Mouse (Mus musculus) heart, postnatal 36 days (tissue): ENCODE measurements at regions not wholly inside any gene's neighbourhood (a gene's known extent, or its start where the extent isn't known, plus 50 kb on each side); places are given as distances from the start of the nearest gene placed in this dataset.
"Not testable (repeated sequence)": the region's sequence is repeated elsewhere in the genome, so short reads cannot be mapped to it uniquely, and the experiment has no call there.

ENCODE experiments used
- DNase-seq, 2 experiments: peaks; one replicate each; pipeline ENCODE4 v3.0.0; 2021 to 2022
- intact Hi-C: fragments of 180-260 bp; cut with DNase I; formaldehyde crosslinking; loops from one replicate; pipeline ENCODE4 v1.15.1; 2025

DNA sequence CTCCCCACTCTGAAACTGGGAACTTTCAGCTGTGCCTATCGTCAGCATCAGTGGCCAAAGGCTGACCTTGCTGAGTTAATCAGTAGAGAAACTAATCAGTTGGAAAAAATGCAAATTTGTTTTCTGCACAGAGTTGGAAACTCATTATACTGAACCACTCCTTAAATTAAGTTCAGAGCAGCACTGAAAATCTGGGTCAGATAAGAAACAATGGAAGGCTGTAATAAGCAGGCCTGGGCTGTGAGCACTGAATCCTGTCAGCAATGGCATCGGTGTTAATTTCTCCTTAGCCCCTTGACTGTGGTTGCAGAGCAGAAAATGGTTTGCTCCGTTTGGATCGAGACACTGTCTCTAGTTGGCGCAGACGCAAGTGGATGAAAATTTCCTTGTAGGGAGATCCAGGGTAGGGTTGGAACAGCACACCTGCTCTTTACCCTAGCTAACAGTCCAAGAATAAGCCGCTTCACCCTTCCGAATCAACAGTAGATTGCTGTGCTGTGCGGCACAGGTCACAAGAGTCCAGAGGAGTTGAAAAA is 289.4 kb downstream of the Tox3 start:
- intact Hi-C loops, result no loop called here

DNA sequence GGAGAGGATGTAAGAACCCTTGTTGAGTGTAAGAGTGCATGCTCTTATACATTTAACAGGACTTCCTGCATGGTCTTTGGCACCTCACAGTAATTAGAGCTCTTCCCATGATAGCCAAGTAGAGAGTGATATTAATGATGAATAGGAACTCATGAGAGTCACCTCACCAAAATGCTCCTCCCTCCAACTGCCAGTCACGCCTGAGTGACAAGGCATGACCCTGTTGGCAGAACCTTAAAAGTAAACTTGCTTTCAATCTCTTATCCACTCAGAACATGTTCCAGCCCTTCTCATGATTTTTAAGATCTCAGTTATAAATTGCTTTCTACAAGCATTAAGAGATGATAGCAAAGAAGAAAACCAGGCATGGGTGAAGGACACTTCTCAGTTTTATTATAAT is 291.8 kb downstream of the Tox3 start:
- intact Hi-C loops, result no loop called here
- DNase-seq, result no peak

More for the DNA sequence above, 289.4 kb downstream of the Tox3 start:
- no peak for DNase-seq

GRCm38 (mm10) chr8:90046779-90047178 is 301.4 kb downstream of the Tox3 start:
- intact Hi-C loops, result no loop called here
- DNase-seq, result no peak

GRCm38 (mm10) chr8:90036436-90036835 is 311.7 kb downstream of the Tox3 start:
- intact Hi-C loops, result no loop called here
- DNase-seq, result no peak

DNA sequence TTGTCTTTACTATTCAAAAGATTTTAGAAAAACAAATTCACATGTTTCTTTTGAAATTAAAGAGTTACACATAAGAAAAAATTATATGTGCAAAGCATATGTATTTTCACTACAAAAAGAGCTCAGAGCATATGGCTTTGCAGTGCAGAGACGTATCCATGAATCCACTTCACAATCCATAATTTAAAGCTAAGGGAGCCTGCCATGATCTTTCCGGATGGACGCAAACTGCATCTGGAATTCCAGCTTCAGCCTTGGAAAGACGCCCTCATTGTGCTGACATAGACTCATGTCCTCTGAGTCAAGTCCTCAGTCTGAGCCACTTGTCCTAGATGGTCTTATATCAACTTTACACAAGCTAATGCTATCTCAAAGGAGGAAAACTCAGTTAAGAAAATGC is 315.6 kb downstream of the Tox3 start:
- DNase-seq, result no peak
- intact Hi-C loops, result no loop called here

DNA sequence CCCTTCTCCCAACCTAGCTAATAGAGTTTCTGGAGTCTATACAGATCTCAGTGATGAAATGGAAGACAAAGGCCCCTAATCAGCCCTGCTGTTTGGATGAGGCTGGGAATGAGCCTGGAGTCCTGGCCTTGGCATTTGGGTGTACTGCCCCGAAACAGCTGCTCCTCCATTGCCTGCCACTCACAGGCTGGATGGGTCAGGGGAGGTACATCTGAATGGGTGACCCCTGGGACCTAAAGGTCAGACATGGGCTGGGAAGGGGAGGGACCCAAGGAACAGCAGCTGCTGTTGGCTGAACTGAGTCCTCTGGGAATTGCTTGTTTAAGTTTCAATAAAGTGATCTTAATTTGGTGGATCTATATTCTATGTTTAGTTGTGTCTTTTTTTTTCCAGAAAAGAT is 316.9 kb downstream of the Tox3 start:
- intact Hi-C loops, result no loop called here
- DNase-seq, result no peak

DNA sequence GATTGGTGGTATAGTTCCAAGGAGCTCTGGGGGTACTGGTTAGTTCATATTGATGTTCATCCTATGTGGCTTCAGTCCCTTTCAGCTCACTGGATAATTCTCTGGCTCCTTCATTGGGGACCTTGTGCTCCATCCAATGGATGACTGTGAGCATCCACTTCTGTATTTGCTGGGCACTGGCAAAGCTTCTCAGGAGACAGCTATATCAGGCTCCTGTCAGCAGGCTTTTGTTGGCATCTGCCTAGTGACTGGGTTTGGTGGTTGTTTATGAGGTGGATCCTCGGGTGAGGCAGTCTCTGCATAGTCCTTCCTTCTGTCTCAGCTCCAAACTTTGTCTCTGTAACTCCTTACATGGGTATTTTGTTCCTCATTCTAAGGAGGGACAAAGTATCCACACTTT is 330.2 kb downstream of the Tox3 start:
- intact Hi-C loops, DNase-seq: not testable (repeated sequence)

- no peak for DNase-seq
- intact Hi-C loops, result no loop called here
These were observed 334.4 kb downstream of the Tox3 start for GRCm38 (mm10) chr8:90013755-90014154.

- intact Hi-C loops, result no loop called here
- DNase-seq, result no peak
These were observed 336.3 kb downstream of the Tox3 start for GRCm38 (mm10) chr8:90011682-90012409.

DNA sequence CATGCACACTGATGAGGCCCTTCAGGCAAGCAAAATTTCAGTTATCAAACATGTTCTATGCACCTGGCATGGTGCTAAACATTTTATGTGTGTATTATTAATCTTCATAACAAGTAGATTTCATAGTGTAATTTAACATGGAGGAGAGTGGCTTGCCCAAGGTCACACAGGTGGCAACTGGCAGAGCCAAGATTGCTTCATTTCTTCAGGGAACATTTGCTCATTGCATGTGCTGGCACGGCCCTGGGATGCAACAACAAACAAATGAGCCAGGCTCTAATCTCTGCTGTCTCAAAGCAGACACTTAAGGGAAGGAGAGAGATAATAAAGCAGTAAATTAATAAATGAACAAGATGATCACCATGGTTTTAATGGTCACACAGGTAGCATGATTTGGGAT is 338.7 kb downstream of the Tox3 start:
- DNase-seq, result no peak
- intact Hi-C loops, result loop anchor here (10.0 kb wide), 1 partner anchor 235 kb away; no protein-coding TSS in a partner anchor

DNA sequence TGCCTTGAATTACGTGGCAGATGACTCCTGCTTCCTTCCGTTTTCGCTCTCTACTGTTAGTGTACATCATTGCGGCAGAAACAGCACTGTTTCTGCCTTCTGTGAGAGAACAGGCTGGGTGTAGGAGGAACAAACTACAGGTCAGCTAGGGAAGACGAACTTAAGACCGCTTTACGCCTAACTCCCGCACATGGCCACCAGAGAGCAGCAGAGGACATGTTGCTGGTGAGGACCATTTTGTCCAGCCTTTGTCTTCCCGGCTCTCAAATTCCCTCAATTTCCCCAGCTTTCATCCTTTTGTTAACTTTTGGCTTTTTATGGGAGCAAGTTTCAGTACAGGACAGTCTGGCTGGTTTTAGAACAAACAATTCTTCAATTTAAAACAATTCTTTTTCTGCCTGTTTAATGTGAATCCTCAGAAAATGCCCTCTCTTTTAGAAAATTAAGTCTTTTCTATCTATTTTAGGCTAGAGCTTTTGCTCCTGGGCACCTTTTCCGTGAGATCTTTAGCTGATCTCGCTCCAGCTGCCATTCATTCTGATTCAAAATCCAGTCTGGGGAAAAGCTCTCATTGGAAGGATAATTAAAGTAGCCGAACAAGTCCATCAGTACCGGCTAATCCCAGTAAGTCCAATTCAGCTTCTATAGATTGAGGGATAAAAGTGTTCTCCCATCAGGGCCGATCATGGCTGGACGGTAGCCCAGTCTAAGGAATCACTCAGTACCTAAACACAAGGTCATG is 347.1 kb downstream of the Tox3 start:
- DNase-seq, result peak; percentile 77 to 84
- intact Hi-C loops, result loop anchor here (1.0 to 10.0 kb wide), 7 partner anchors 149 to 792 kb away; partner anchors contain the start of gene Tox3

DNA sequence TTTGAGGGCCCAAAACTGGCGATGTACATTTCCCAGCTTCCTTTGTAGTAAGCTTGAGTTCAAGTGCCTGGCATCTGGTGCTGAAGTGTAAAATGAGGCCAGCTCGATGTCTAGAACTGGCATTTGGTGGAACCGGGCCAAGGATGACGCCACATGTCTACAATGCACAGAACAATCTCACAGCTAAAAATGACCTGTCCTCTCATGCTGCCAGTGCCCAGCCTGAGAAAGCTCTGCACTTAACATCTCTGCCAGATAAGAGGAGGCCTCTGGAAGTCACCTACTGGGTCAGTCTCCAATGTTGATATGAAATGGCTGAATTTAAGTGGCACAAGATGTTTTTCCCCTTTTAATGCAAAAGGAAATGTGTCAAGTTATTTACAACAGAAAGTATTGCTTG is 354.4 kb downstream of the Tox3 start:
- DNase-seq, result peak; percentile 61 to 62
- intact Hi-C loops, result no loop called here

- no peak for DNase-seq
- intact Hi-C loops, result no loop called here
These were observed 364.3 kb downstream of the Tox3 start for GRCm38 (mm10) chr8:89983859-89984258.

DNA sequence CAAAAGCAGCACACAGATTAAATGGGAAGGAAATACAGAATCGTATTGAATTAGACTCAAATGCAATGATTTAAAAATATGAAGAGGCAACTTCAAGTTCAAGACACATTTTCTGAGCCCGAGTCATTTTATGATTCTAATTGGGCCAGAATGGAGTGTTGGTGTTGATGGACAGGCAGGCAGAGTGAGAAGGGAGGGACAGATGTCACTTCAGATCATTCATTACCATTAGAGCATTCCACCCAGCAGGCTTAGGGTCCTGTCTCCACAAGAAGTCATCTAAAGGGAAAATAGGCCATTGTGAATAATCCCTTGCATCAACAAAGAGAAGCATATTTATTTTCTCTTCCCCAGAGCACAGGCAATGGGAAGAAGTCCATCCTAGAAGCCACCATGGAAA is 365.6 kb downstream of the Tox3 start:
- DNase-seq, result no peak
- intact Hi-C loops, result no loop called here

- intact Hi-C loops, result no loop called here
- DNase-seq, result no peak
These were observed 366.8 kb downstream of the Tox3 start for GRCm38 (mm10) chr8:89981320-89981719.

DNA sequence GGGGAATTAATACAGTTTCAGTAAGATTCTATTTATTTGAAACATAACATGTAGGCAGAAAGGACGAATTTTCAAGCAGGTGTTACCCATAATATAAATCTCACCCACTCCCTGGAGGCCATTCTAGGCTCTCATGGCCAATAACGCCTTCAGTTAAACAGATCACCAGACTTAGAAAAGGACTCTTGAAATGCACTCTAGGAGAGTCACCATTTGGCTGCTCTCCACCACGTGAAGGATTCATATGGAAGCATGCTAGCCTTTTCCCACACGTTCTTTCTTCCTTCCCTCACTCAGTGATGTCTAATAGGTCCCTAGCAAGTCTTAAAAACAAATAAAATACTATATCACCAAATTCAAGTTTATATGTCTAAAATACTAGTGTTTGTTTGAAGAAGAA is 367.7 kb downstream of the Tox3 start:
- intact Hi-C loops, result no loop called here
- DNase-seq, result no peak

DNA sequence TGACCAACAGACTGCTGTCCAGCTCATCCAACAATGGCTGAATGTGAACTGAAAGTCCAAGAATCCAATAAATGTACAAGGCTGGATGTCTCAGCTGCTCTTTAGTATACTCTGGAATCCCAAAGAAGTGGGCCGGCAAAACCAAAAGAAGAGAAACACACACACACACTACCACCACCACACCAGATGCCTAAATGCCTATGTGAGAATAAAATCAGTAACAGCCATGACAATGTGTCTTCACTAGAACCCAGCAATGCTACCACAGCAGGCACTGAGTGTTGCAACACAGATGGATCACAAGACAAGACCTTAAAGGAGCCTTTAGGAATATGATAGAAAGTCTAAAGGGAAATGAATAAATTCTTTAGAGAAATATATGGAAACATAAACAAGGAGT is 385.3 kb downstream of the Tox3 start:
- no peak for DNase-seq
- intact Hi-C loops, result no loop called here

DNA sequence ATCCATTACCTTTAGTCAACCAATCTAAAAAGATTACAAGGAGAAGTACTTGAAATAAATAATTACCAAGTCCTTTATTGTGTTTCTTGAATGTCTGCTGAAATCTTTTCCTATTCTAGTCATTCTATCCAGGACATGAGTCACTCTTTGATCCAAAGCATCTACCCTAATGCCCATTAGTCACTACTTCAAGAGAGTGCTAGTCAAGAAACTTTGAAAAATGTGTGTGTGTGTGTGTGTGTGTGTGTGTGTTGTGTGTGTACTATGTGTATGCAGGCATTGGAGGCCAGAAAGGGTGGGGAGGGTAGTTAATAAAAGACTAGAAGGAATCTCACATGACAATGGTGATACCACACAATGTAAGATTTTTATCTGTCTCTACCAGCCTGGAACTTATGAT is 390.7 kb downstream of the Tox3 start:
- DNase-seq, result no peak
- intact Hi-C loops, result no loop called here

DNA sequence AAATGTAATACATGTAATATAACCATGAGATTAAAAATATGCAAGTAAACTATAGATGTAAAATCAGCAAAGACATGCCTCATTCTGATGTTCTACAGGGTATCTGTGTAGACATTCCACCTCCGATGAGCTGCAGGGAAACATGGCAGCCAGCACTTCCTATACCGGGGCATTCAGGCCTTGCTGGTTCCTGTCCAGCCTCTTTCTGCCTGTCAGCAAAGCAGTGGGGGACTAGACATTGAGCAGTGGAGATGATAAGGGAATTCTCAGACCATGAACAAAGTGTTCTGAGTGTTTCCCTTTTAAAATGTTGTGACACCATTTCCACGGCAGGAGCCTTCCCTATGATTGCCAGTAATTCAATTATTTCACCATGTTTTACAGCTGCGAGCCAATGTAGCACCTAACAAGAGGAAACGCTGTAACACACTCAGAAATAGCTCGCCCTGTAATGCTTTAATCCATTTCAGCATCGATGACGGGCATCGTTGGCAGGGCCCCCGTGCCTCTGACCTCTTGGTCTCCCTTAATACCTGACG is 391.6 kb downstream of the Tox3 start:
- DNase-seq, result no peak
- intact Hi-C loops, result no loop called here

DNA sequence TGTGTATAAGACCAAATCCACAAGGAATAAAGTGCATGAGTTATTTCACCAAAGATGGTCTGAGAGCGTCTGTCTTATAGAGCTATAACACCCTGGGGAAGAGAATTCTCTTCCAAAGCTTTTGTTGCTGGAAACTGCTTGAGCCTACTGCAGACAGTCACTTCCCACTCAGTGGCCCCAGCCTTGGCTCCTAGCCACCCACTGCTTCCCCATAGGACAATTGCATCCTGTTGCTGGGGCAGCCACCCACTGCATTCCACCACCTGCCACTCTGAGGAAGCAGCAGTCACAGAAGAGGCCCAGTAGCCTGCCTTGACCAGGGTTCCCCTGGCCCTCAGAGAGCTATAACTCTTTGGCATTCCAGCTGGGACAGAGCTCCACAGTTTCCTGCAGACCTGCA is 409.3 kb downstream of the Tox3 start:
- DNase-seq, result no peak
- intact Hi-C loops, result no loop called here

DNA sequence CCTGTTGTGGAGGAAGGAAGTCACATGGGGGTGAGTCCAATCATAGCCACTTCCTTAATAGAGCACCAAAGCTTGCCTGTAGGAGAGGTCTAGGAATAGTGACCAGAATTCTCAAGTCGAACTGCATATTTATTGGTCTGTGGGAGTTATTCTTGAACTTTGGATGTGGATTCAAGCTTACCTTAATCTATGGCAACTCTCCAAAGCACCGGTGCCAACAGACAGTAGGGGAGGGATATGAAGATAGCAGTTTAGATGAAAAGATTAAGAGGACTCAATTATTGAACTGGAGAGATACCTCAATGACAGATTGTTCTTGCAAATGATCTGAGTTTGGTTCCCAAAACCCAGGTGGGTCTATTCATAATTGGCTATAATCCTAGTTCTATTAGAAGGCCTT is 413.6 kb downstream of the Tox3 start:
- DNase-seq, result no peak
- intact Hi-C loops, result no loop called here
